Mouse (Mus musculus) liver, embryonic 14.5 days (tissue): Measurements from ENCODE around the gene Tgfbr3. TPM values are rescaled to one million over a fixed set of nuclear protein-coding genes. Genes with fewer than 3 reads are reported as not detected.
A peak's percentile ranks its signal among the peaks of the same experiment; 100 is the strongest.

ENCODE experiments used
- ATAC-seq: fragments of 200-750 bp; cut with Nextera tagmentation; 2 replicates; pipeline ENCODE4 v1.8.0; 2017; ENCODE audit warnings: moderate number of reproducible peaks, mild to moderate bottlenecking, moderate library complexity; ENCODE audit not compliant: insufficient read depth
- DNase-seq, 3 experiments: peaks; one replicate each; pipeline ENCODE4 v3.0.0-alpha.2; 2012 to 2013; ENCODE audit warnings: low read depth in 3 of 3, low spot score in 3 of 3
- H3K27ac ChIP-seq: fragments of 300-500 bp; sonication (generic); 2 replicates; pipeline ENCODE4 v1.5.1; 2014; ENCODE audit warnings: moderate library complexity, mild to moderate bottlenecking, control low read depth, inconsistent platforms
- H3K27me3 ChIP-seq: fragments of 300-500 bp; sonication (generic); 2 replicates; pipeline ENCODE4 v1.6.1; 2014; ENCODE audit warnings: mild to moderate bottlenecking, low read length, moderate library complexity; ENCODE audit not compliant: control insufficient read depth, insufficient read depth
- H3K36me3 ChIP-seq: fragments of 300-500 bp; sonication (generic); replicated peaks from 2 replicates; pipeline ENCODE4 v1.6.1; 2014; ENCODE audit warnings: low read depth; ENCODE audit not compliant: control insufficient read depth, insufficient read depth
- H3K4me1 ChIP-seq, 2 experiments: fragments of 200-500 bp in 1 of 2; fragments of 300-500 bp in 1 of 2; sonication (generic) in 1 of 2; replicated peaks; 2 replicates each; pipeline ENCODE4 v1.6.1; 2012 to 2014; ENCODE audit warnings: antibody characterized with exemption in 1 of 2, inconsistent platforms in 1 of 2, low read length in 1 of 2; ENCODE audit not compliant: control insufficient read depth in 2 of 2, insufficient read depth in 2 of 2
- H3K4me2 ChIP-seq: fragments of 300-500 bp; sonication (generic); 2 replicates; pipeline ENCODE4 v1.6.1; 2014; ENCODE audit warnings: low read depth, mild to moderate bottlenecking, control low read depth, moderate library complexity
- H3K4me3 ChIP-seq, 2 experiments: fragments of 200-500 bp in 1 of 2; fragments of 300-500 bp in 1 of 2; sonication (generic) in 1 of 2; 2 replicates each; pipeline ENCODE4 v1.5.1; 2012 to 2014; ENCODE audit warnings: low read depth in 2 of 2, low read length in 2 of 2, mild to moderate bottlenecking in 2 of 2, control low read depth in 1 of 2, inconsistent platforms in 1 of 2, moderate library complexity in 1 of 2; ENCODE audit not compliant: insufficient read depth in 1 of 2
- H3K9ac ChIP-seq: fragments of 300-500 bp; sonication (generic); replicated peaks from 2 replicates; pipeline ENCODE4 v1.6.1; 2014; ENCODE audit warnings: mild to moderate bottlenecking, control low read depth, moderate library complexity
- H3K9me3 ChIP-seq: fragments of 300-500 bp; sonication (generic); 2 replicates; pipeline ENCODE4 v1.6.1; 2016; ENCODE audit warnings: low read length, mixed read lengths; ENCODE audit not compliant: control insufficient read depth
- CTCF ChIP-seq: IDR thresholded peaks from 2 replicates; pipeline ENCODE4 v1.5.1; 2016; ENCODE audit warnings: antibody characterized with exemption, low read depth, control low read depth
- EP300 ChIP-seq: IDR thresholded peaks from 2 replicates; pipeline ENCODE4 v1.6.1; 2016; ENCODE audit warnings: antibody characterized with exemption, low read depth
- WGBS: fragments of 180-500 bp; shearing (Covaris S2); extraction: QIAGEN DNeasy Blood & Tissue Kit; methylation state at CpG from one replicate; pipeline ENCODE4 v1.1.7; 2014; ENCODE audit not compliant: insufficient replicate concordance; 5-methylcytosine and 5-hydroxymethylcytosine counted together
- polyA plus RNA-seq, 2 experiments: library from polyadenylated mRNA; depleted of rRNA in 1 of 2; stranded (reverse) in 1 of 2; unstranded in 1 of 2; fragments of >200 nt; fragmentation: Nextera tagmentation in 1 of 2; extraction: Ambion mirVana in 1 of 2; gene quantifications; 2 replicates each; pipeline versions ENCODE4 v1.2.1 to v1.2.3; 2012 to 2014

Gene Tgfbr3
- polyA plus RNA-seq, 2 experiments, result 4.3 to 7.5 TPM

- H3K9ac ChIP-seq, result no peak overlapping the region
- ATAC-seq (no peak), DNase-seq (no peak)
- peaks cover 31 to 49% of the 10 kb centered on the region in 2 experiments for H3K4me1 ChIP-seq
- no peaks in the 10 kb centered on the region for H3K9me3 ChIP-seq
- no peaks in the 10 kb centered on the region for H3K36me3 ChIP-seq
- 73% methylated on average over 17 of the region's 17 CpGs for WGBS
- H3K27ac ChIP-seq, result no peak overlapping the region
- H3K27me3 ChIP-seq, result no peaks in the 10 kb centered on the region
- TF ChIP-seq EP300, result no peak
- TF ChIP-seq CTCF, result no peak
- no peak overlapping the region for H3K4me2 ChIP-seq
- no peak overlapping the region for H3K4me3 ChIP-seq
Observed at GRCm38 (mm10) chr5:107221892-107222669, 67.3 kb downstream of the Tgfbr3 start.

DNA sequence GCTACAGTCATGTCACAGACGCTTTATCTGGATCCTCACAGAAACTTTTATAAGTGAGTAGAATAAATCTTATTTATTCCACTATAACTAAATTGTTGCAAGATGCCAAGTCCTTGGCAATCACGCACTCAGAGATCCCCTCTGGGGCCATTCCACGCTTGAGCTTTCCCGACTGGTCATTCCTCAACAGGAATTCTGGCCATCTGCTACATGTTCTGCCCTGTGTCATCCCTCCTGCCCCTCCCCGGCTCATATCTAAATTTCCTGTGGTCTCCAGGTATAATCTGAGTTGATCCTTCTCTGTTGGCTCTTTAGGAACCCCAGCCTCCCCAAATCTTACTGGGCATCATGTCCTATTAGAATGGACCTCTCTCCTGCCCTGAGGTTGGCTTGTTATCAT lies 68.5 kb downstream of the Tgfbr3 start:
- H3K36me3 ChIP-seq, result no peaks in the 10 kb centered on the region
- no peaks in the 10 kb centered on the region for H3K9me3 ChIP-seq
- H3K4me3 ChIP-seq, result no peak overlapping the region
- ATAC-seq (no peak), DNase-seq (no peak)
- no peak overlapping the region for H3K4me2 ChIP-seq
- H3K27me3 ChIP-seq, result no peaks in the 10 kb centered on the region
- no peak overlapping the region for H3K9ac ChIP-seq
- H3K27ac ChIP-seq, result no peak overlapping the region
- TF ChIP-seq EP300 (no peak), CTCF (no peak)
- 70% methylated on average over 5 of the region's 5 CpGs for WGBS
- H3K4me1 ChIP-seq, result peaks cover 31 to 49% of the 10 kb centered on the region in 2 experiments

- no peaks in the 10 kb centered on the region for H3K36me3 ChIP-seq
- no peak overlapping the region for H3K4me3 ChIP-seq
- H3K4me2 ChIP-seq, result no peak overlapping the region
- H3K9ac ChIP-seq, result no peak overlapping the region
- TF ChIP-seq CTCF, result no peak
- TF ChIP-seq EP300, result no peak
- ATAC-seq (peak; percentile 24; the same call in 1 of the 2 replicates), DNase-seq (no peak)
- no peaks in the 10 kb centered on the region for H3K9me3 ChIP-seq
- no peaks in the 10 kb centered on the region for H3K27me3 ChIP-seq
- H3K27ac ChIP-seq, result no peak overlapping the region
- 62% methylated on average over 6 of the region's 6 CpGs for WGBS
- H3K4me1 ChIP-seq, result peaks cover 31 to 43% of the 10 kb centered on the region in 2 experiments
Observed at GRCm38 (mm10) chr5:107219883-107220282, 69.5 kb downstream of the Tgfbr3 start.

DNA sequence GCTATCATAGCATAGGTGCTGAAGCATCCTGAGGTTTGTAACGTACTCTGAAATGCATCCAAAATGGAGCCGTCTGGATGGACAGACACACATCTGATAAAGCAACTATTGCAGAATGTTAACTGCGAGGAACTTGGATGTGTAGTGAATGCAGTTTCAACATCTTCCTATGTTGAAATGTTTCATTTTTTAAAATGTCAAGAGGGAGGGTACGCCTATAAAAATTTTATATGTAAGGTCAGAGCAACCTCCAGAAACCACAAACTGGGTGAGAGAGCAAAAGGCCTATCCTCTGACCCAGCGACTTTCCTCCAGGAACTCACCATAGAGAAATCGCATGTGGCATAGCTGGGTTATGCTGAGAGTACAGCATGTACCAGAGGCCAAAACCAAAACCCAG lies 70.1 kb downstream of the Tgfbr3 start:
- TF ChIP-seq EP300 (no peak), CTCF (no peak)
- no peaks in the 10 kb centered on the region for H3K36me3 ChIP-seq
- H3K27me3 ChIP-seq, result no peaks in the 10 kb centered on the region
- WGBS, result 83% methylated on average over 6 of the region's 6 CpGs
- H3K9ac ChIP-seq, result no peak overlapping the region
- no peak overlapping the region for H3K4me2 ChIP-seq
- no peak overlapping the region for H3K27ac ChIP-seq
- ATAC-seq (no peak), DNase-seq (no peak)
- H3K4me3 ChIP-seq, result no peak overlapping the region
- H3K4me1 ChIP-seq, result peaks cover 28 to 39% of the 10 kb centered on the region in 2 experiments
- no peaks in the 10 kb centered on the region for H3K9me3 ChIP-seq

DNA sequence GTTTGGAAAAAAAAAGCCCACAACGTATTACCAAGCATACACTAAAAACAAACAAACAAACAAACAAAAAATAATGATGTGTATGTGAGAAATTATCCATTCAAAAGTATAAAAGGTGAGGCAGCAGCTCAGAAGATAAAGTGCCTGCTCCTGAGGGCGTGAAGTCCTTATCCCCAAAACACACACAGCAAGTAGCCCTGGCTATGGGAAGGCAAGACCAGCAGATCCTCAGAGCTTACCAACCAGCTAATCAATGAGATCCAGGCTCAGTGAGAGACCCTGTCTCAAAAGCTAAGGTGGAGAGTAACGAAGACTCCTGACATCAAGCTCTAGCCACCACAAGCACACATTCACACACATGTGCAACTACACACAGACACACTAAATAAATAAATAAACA lies 70.8 kb downstream of the Tgfbr3 start:
- Histone ChIP-seq H3K9me3 (no peaks in the 10 kb centered on the region), H3K4me3 (no peak overlapping the region), H3K27me3 (no peaks in the 10 kb centered on the region), H3K36me3 (no peaks in the 10 kb centered on the region), H3K27ac (no peak overlapping the region; the same call in 1 of the 2 replicates), H3K4me2 (no peak overlapping the region), H3K9ac (no peak overlapping the region), H3K4me1 (peaks cover 21 to 33% of the 10 kb centered on the region in 2 experiments)
- TF ChIP-seq EP300, result peak; percentile 60; the same call in 1 of the 2 replicates
- no peak for TF ChIP-seq CTCF
- ATAC-seq (peak; percentile 80), DNase-seq (peak in 2 of 3 experiments; percentile 45 to 48)
- 20% methylated on average over 3 of the region's 3 CpGs for WGBS
